Mouse (Mus musculus) liver, adult (tissue): ENCODE results near the gene Klf17.

Experiments used
- GATA4 ChIP-seq: IDR thresholded peaks from 2 replicates; pipeline ENCODE4 v1.6.1; 2014; ENCODE audit warnings: mild to moderate bottlenecking, low read length; ENCODE audit not compliant: insufficient replicate concordance

Gene Klf17

GRCm38 (mm10) chr4:117712314-117712713, 53.1 kb downstream of the Klf17 start:
- no peak for TF ChIP-seq GATA4

- no peak for TF ChIP-seq GATA4
Measured at GRCm38 (mm10) chr4:117708780-117709550, 56.5 kb downstream of the Klf17 start.
